Mouse (Mus musculus): ENCODE measurements around the gene Tdp1.
"Not testable (repeated sequence)": the region's sequence is repeated elsewhere in the genome, so short reads cannot be mapped to it uniquely, and the experiment has no call there.

The Tdp1 gene

GRCm38 (mm10) chr12:99958068-99959060 lies 74.0 kb downstream of the Tdp1 start:
- peak; percentile 49 for DNase-seq (ENCODE audit: low read depth, low spot score)

- DNase-seq (ENCODE audit: low read depth, low spot score): no peak
Observed at GRCm38 (mm10) chr12:99959291-99959690, 75.0 kb downstream of the Tdp1 start.

GRCm38 (mm10) chr12:99959930-99960329 lies 75.6 kb downstream of the Tdp1 start:
- DNase-seq (ENCODE audit: low read depth, low spot score): no peak

GRCm38 (mm10) chr12:99960675-99961074 lies 76.4 kb downstream of the Tdp1 start:
- no peak for DNase-seq (ENCODE audit: low read depth, low spot score)

- peak; percentile 90 for DNase-seq (ENCODE audit: low read depth, low spot score)
Observed at GRCm38 (mm10) chr12:99964301-99965202, 80.2 kb downstream of the Tdp1 start, which contains the start of gene Kcnk13. TSS of gene Kcnk13 (plus strand) at chr12:99964499.

- DNase-seq (ENCODE audit: low read depth, low spot score): peak; percentile 61
Observed at GRCm38 (mm10) chr12:99965203-99966115, 81.1 kb downstream of the Tdp1 start.

- no peak for DNase-seq (ENCODE audit: low read depth, low spot score)
Observed at GRCm38 (mm10) chr12:99966116-99966770, 81.9 kb downstream of the Tdp1 start.

- peak; percentile 53 for DNase-seq (ENCODE audit: low read depth, low spot score)
Observed at GRCm38 (mm10) chr12:99966881-99967363, 82.6 kb downstream of the Tdp1 start.

- no peak for DNase-seq (ENCODE audit: low read depth, low spot score)
Observed at GRCm38 (mm10) chr12:99969906-99970305, 85.6 kb downstream of the Tdp1 start.

GRCm38 (mm10) chr12:99971205-99971894 lies 87.0 kb downstream of the Tdp1 start:
- DNase-seq (ENCODE audit: low read depth, low spot score): not testable (repeated sequence)

GRCm38 (mm10) chr12:99972825-99973224 lies 88.5 kb downstream of the Tdp1 start:
- DNase-seq (ENCODE audit: low read depth, low spot score): no peak

- peak; percentile 20 for DNase-seq (ENCODE audit: low read depth, low spot score)
Observed at GRCm38 (mm10) chr12:99973659-99974058, 89.3 kb downstream of the Tdp1 start.

GRCm38 (mm10) chr12:99979541-99979940 lies 95.2 kb downstream of the Tdp1 start:
- DNase-seq (ENCODE audit: low read depth, low spot score): no peak

- DNase-seq (ENCODE audit: low read depth, low spot score): no peak
Observed at GRCm38 (mm10) chr12:99986797-99987196, 102.5 kb downstream of the Tdp1 start.

- no peak for DNase-seq (ENCODE audit: low read depth, low spot score)
Observed at GRCm38 (mm10) chr12:99988144-99988543, 103.8 kb downstream of the Tdp1 start.

- DNase-seq (ENCODE audit: low read depth, low spot score): no peak
Observed at GRCm38 (mm10) chr12:99992362-99992862, 108.1 kb downstream of the Tdp1 start.

- peak; percentile 70 for DNase-seq (ENCODE audit: low read depth, low spot score)
Observed at GRCm38 (mm10) chr12:99993146-99993890, 109.0 kb downstream of the Tdp1 start.

GRCm38 (mm10) chr12:99995951-99996350 lies 111.6 kb downstream of the Tdp1 start:
- DNase-seq (ENCODE audit: low read depth, low spot score): peak; percentile 68

GRCm38 (mm10) chr12:99999726-100000125 lies 115.4 kb downstream of the Tdp1 start:
- DNase-seq (ENCODE audit: low read depth, low spot score): no peak

All from brain, adult 2 months (tissue).